In genomic region chr13:102334131-102334534, GRCm38 (mm10) we compare ENCODE assay signal across 7 mouse cellular contexts.
DNase-seq lines count a peak whose midpoint lies in the region; ATAC-seq lines count a peak whose summit lies in the region.

No protein-coding gene starts in this region.

- peak overlapping the region; percentile 60 for H3K4me2 ChIP-seq in heart, embryonic 13.5 days
- no peak overlapping the region for H3K4me2 ChIP-seq in liver, embryonic 11.5 days

- peaks cover 18% of the 10 kb centered on the region for H3K4me1 ChIP-seq in heart, embryonic 13.5 days
- no peaks in the 10 kb centered on the region for H3K4me1 ChIP-seq in liver, embryonic 11.5 days (replicated peaks; ENCODE audit: control insufficient read depth, insufficient read depth, low read length)

- no peak for ATAC-seq in heart, embryonic 13.5 days (ENCODE audit: extremely low read depth, insufficient number of reproducible peaks, low FRiP score, low TSS enrichment)
- no peak for ATAC-seq in liver, embryonic 11.5 days (replicated peaks; ENCODE audit: low FRiP score)

- peak overlapping the region; percentile 18 for H3K4me3 ChIP-seq in heart, embryonic 13.5 days
- no peak overlapping the region for H3K4me3 ChIP-seq in liver, embryonic 11.5 days (ENCODE audit: low read depth, low read length)

- peak; percentile 11 for DNase-seq in ovary, adult 18-20 months (ENCODE audit: low spot score)
- DNase-seq in ovary, postnatal 10 days (ENCODE audit: low spot score) = no peak
- peak; percentile 75 to 76 for DNase-seq in cerebellum, postnatal 25 days
- DNase-seq in layer of hippocampus, adult 9-11 months = peak; percentile 8
- peak; percentile 1 for DNase-seq in retina, postnatal 7 days (ENCODE audit: low read depth, low spot score)
- DNase-seq in liver, embryonic 11.5 days (ENCODE audit: low spot score) = no peak

- no peaks in the 10 kb centered on the region for H3K27me3 ChIP-seq in heart, embryonic 13.5 days (replicated peaks)
- H3K27me3 ChIP-seq in liver, embryonic 11.5 days (replicated peaks; ENCODE audit: control insufficient read depth, insufficient read depth, low read length) = no peaks in the 10 kb centered on the region

- peaks cover 3% of the 10 kb centered on the region for H3K9me3 ChIP-seq in heart, embryonic 13.5 days
- H3K9me3 ChIP-seq in liver, embryonic 11.5 days (ENCODE audit: control insufficient read depth, low read length) = no peaks in the 10 kb centered on the region

- 21% methylated on average over 13 of the region's 13 CpGs for WGBS in heart, embryonic 13.5 days
- 67% methylated on average over 13 of the region's 13 CpGs for WGBS in liver, embryonic 11.5 days

- no peak overlapping the region; the same call in 1 of the 2 replicates for H3K9ac ChIP-seq in heart, embryonic 13.5 days
- no peak overlapping the region for H3K9ac ChIP-seq in liver, embryonic 11.5 days (ENCODE audit: low read depth, low read length)

- peak overlapping the region; percentile 69 for H3K27ac ChIP-seq in heart, embryonic 13.5 days (replicated peaks)
- no peak overlapping the region for H3K27ac ChIP-seq in liver, embryonic 11.5 days (ENCODE audit: low read depth, low read length)

- H3K36me3 ChIP-seq in heart, embryonic 13.5 days = no peaks in the 10 kb centered on the region
- H3K36me3 ChIP-seq in liver, embryonic 11.5 days (ENCODE audit: control insufficient read depth, insufficient read depth, low read length) = no peaks in the 10 kb centered on the region

Comparison
In these comparisons a context has a peak if more than half of its experiments do, and no peak if none do; other contexts are left out.
1. DNase-seq: peak in ovary, adult 18-20 months (single experiment), cerebellum, postnatal 25 days (2 of 2), layer of hippocampus, adult 9-11 months (single experiment) and retina, postnatal 7 days (single experiment); none in ovary, postnatal 10 days (single experiment) and liver, embryonic 11.5 days (single experiment).